Mouse (Mus musculus): ENCODE results near the gene Cyp39a1.

The Cyp39a1 gene

DNA sequence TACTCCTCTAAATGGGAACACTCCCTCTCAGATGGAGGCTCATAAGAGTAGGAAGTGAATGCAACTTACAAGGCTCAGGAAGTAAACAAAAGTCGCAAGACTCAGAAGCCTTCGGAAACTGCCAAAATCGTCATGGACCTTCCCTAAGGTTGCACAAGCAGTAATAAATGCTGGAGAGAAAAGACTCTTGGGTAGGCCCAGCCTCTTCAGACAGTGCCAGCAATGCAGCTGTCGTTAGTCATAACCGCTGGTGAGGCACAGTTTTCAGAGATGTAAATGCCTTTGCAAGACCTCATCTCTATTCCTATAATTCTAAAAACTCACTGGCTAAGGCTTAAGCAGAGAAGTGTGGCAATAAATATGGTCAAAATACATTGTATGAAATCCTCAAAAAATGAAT is 121.0 kb downstream of the Cyp39a1 start:
- no peak for DNase-seq (ENCODE audit: low spot score)

GRCm38 (mm10) chr17:43789376-43789775 is 122.2 kb downstream of the Cyp39a1 start:
- no peak for DNase-seq (ENCODE audit: low spot score)

- no peak for DNase-seq (ENCODE audit: low spot score)
Measured at GRCm38 (mm10) chr17:43791751-43792150, 124.5 kb downstream of the Cyp39a1 start.

DNA sequence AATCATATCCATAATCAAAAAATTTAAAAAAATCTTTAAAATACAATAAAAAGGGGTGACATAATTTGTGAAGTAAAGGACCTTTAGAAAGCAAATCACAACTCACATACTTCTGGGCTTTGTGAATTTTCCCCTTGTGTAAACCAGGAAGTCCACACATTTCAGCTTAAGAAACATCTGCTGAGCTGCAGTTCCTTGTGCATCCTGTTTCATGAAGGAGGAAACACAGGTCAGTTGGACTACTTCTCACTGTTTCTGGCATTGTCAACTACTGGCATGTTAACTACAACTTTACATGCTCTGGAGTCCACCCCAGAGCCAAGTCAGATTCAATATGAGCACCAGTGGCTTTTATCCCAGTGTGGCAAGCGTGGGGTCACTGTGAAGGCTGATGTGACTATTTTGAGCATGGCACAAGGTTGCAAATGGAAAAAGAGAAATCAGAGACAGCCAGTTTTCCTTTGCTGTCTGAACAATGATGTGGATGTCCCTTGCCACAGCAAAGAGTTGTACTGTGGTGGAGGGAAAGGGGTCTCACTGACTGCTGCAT is 127.6 kb downstream of the Cyp39a1 start:
- DNase-seq (ENCODE audit: low spot score), result no peak

Data from layer of hippocampus, adult 9-10 months (tissue).